Mouse (Mus musculus) heart, postnatal 0 days (tissue): ENCODE results near the gene Efhc1. TPM values are rescaled to one million over a fixed set of nuclear protein-coding genes. Genes with fewer than 3 reads are reported as not detected.
"Not testable (repeated sequence)": the region's sequence is repeated elsewhere in the genome, so short reads cannot be mapped to it uniquely, and the experiment has no call there.

Experiments used
- ATAC-seq: fragments of 200-750 bp; cut with Nextera tagmentation; 2 replicates; pipeline ENCODE4 v1.8.0; 2017; ENCODE audit warnings: low read depth, moderate number of reproducible peaks, moderate library complexity; ENCODE audit not compliant: insufficient read depth
- DNase-seq: peaks from one replicate; pipeline ENCODE4 v3.0.0-alpha.2; 2016; ENCODE audit warnings: low spot score
- H3K27ac ChIP-seq: fragments of 300-500 bp; sonication (generic); 2 replicates; pipeline ENCODE4 v1.5.1; 2014; ENCODE audit warnings: low read depth, mild to moderate bottlenecking
- H3K27me3 ChIP-seq: fragments of 300-500 bp; sonication (generic); 2 replicates; pipeline ENCODE4 v1.6.1; 2014; ENCODE audit warnings: low read length, mixed read lengths; ENCODE audit not compliant: control insufficient read depth, insufficient read depth
- H3K36me3 ChIP-seq: fragments of 300-500 bp; sonication (generic); replicated peaks from 2 replicates; pipeline ENCODE4 v1.6.1; 2014; ENCODE audit warnings: low read length, mixed read lengths; ENCODE audit not compliant: control insufficient read depth, insufficient read depth
- H3K4me1 ChIP-seq: fragments of 300-500 bp; sonication (generic); 2 replicates; pipeline ENCODE4 v1.6.1; 2014; ENCODE audit warnings: antibody characterized with exemption; ENCODE audit not compliant: control insufficient read depth, insufficient read depth
- H3K4me2 ChIP-seq: fragments of 300-500 bp; sonication (generic); 2 replicates; pipeline ENCODE4 v1.6.1; 2014; ENCODE audit warnings: low read depth, mild to moderate bottlenecking, low read length, moderate library complexity
- H3K4me3 ChIP-seq: fragments of 300-500 bp; sonication (generic); 2 replicates; pipeline ENCODE4 v1.5.1; 2014; ENCODE audit warnings: low read depth, low read length
- H3K9ac ChIP-seq: fragments of 300-500 bp; sonication (generic); replicated peaks from 2 replicates; pipeline ENCODE4 v1.6.1; 2014; ENCODE audit warnings: low read depth, low read length, mixed read lengths
- H3K9me3 ChIP-seq: fragments of 300-500 bp; sonication (generic); replicated peaks from 2 replicates; pipeline ENCODE4 v1.6.1; 2016; ENCODE audit warnings: low read length; ENCODE audit not compliant: control insufficient read depth
- CTCF ChIP-seq: IDR thresholded peaks from 2 replicates; pipeline ENCODE4 v1.5.1; 2016; ENCODE audit warnings: antibody characterized with exemption, control low read depth, low read depth
- EP300 ChIP-seq: IDR thresholded peaks from 2 replicates; pipeline ENCODE4 v1.6.1; 2016; ENCODE audit warnings: antibody characterized with exemption, low read depth
- WGBS: fragments of 180-500 bp; shearing (Covaris S2); extraction: QIAGEN DNeasy Blood & Tissue Kit; methylation state at CpG from one replicate; pipeline ENCODE4 v1.1.7; 2014; 5-methylcytosine and 5-hydroxymethylcytosine counted together
- polyA plus RNA-seq: library from polyadenylated mRNA; unstranded; fragments of >200 nt; fragmentation: Nextera tagmentation; extraction: Ambion mirVana; gene quantifications from 2 replicates; pipeline ENCODE4 v1.2.1, GENCODE M21; 2015
- total RNA-seq: library from RNA; depleted of rRNA; stranded (reverse); fragments of >200 nt; gene quantifications from 2 replicates; pipeline ENCODE4 v1.2.3, GENCODE M21; 2014; ENCODE audit warnings: low replicate concordance

Gene Efhc1
- total and polyA plus RNA-seq, 2 experiments from 2014 or later: 0.64 TPM; not detected in 1

DNA sequence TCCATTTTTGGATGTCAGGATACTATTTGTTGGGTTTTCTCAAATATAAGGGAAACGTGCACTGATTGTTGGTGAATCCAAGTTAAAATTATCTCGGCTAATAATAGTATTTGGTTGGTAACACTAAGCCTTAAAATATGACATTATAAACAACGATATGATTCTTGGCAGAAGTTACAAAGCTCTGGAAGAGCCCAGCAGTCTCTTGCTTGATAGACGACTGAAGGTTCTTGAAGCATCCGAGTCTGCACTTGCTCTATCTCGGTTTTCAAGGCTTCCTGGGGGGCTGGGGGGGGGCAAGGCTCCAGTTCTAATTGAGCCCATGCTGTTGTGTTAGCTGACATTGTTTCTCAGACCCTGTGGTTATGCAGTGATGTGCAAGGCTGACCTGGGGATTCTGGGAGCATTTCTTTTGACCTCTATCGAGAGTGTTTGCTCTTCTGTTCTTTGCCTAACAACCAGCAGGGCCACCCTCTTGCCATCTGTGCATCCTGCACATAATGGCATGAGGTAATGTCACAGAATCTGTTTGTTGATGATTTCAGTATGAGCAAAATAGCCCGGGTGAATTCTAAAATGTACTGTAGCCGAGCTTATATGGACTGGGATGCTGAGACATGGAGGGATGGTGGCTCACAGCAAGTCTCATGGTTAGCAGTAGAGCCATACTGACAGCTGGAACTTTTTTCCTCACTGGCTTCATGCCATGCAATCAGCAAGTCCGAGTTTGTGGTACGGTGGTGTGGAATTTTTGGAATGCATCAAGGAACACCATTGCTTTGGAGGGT, 28.6 kb upstream of the Efhc1 start:
- WGBS: 20% methylated on average over 11 of the region's 11 CpGs
- TF ChIP-seq CTCF (no peak), EP300 (no peak)
- no peak overlapping the region for H3K9ac ChIP-seq
- peak overlapping the region; percentile 38 for H3K4me2 ChIP-seq
- no peaks in the 10 kb centered on the region for H3K36me3 ChIP-seq
- no peaks in the 10 kb centered on the region for H3K9me3 ChIP-seq
- H3K27ac ChIP-seq: no peak overlapping the region
- ATAC-seq (peak; percentile 49; the same call in 1 of the 2 replicates), DNase-seq (peak; percentile 11)
- peak overlapping the region; percentile 18; the same call in 1 of the 2 replicates for H3K4me3 ChIP-seq
- no peaks in the 10 kb centered on the region for H3K27me3 ChIP-seq
- H3K4me1 ChIP-seq: peaks cover 9% of the 10 kb centered on the region

DNA sequence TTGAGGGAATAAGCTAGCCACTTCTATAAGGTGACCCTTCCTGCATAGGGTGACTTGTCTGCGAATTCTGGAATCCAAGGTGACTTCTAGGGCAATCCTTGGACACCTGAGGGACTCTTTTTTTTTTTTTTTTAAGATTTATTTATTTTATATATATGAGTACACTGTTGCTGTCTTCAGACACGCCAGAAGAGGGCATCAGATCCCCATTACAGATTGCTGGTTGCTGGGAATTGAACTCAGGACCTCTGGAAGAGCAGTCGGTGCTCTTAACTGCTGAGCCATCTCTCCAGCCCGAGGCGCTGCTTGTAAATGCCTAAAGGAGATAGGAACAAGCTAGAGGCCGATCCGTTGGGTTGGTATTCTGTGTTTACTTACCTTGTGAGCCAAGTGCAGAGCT, 26.1 kb upstream of the Efhc1 start:
- WGBS: 83% methylated on average over 7 of the region's 7 CpGs
- not testable (repeated sequence) for H3K27ac ChIP-seq, H3K4me2 ChIP-seq, H3K27me3 ChIP-seq, H3K9me3 ChIP-seq, H3K4me1 ChIP-seq, H3K4me3 ChIP-seq, DNase-seq, H3K9ac ChIP-seq, H3K36me3 ChIP-seq, ATAC-seq

DNA sequence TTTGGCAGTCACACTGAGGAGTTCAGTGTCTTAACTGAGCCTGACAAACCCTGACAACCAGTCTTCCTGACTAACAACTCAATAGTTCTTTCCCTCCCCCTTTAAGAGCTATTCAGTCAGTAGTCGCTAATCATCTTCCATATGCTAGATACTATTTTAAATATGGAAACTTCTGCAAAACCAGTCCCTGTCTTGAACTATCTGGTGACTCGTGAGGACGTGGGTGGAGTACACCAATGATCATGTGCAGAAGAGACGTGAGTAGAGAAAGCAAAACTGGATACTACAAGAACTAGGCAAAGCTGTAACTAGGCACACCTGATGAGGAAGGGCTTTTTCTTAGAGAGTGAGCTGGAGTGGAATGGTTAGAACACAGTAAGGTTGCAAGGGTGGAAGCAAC, 25.5 kb upstream of the Efhc1 start:
- H3K9ac ChIP-seq: no peak overlapping the region
- DNase-seq (no peak), ATAC-seq (no peak)
- H3K9me3 ChIP-seq: no peaks in the 10 kb centered on the region
- H3K4me2 ChIP-seq: no peak overlapping the region
- WGBS: 77% methylated on average over 4 of the region's 4 CpGs
- H3K27me3 ChIP-seq: no peaks in the 10 kb centered on the region
- TF ChIP-seq EP300: no peak
- no peak for TF ChIP-seq CTCF
- no peaks in the 10 kb centered on the region for H3K36me3 ChIP-seq
- peaks cover 9% of the 10 kb centered on the region for H3K4me1 ChIP-seq
- H3K4me3 ChIP-seq: no peak overlapping the region
- no peak overlapping the region for H3K27ac ChIP-seq

DNA sequence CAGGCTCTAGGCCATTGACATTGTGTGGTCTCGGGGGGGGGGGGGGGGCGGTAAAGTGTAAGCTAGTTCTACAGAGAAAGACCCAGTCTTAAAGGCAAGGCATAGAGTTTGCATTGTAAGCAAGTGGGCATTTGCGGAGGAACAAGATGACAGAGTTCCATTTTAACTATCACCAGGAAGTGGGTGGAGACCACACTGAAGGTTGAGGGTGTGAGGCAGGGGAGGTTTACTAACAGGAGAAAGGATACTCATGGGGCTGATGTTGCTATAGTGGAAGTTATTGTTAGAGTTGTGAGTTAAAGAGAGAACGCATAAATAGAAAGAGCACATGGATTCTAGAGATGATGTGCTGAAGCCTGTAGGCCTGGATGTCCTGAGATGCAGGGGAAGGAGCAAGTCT, 25.1 kb upstream of the Efhc1 start:
- WGBS: 79% methylated on average over 4 of the region's 4 CpGs
- no peak overlapping the region for H3K4me3 ChIP-seq
- H3K9me3 ChIP-seq: no peaks in the 10 kb centered on the region
- H3K9ac ChIP-seq: no peak overlapping the region
- H3K36me3 ChIP-seq: no peaks in the 10 kb centered on the region
- H3K27me3 ChIP-seq: no peaks in the 10 kb centered on the region
- no peak for ATAC-seq
- DNase-seq: no peak
- no peak overlapping the region for H3K4me2 ChIP-seq
- no peak for TF ChIP-seq CTCF
- no peak for TF ChIP-seq EP300
- H3K27ac ChIP-seq: no peak overlapping the region
- H3K4me1 ChIP-seq: peaks cover 9% of the 10 kb centered on the region

DNA sequence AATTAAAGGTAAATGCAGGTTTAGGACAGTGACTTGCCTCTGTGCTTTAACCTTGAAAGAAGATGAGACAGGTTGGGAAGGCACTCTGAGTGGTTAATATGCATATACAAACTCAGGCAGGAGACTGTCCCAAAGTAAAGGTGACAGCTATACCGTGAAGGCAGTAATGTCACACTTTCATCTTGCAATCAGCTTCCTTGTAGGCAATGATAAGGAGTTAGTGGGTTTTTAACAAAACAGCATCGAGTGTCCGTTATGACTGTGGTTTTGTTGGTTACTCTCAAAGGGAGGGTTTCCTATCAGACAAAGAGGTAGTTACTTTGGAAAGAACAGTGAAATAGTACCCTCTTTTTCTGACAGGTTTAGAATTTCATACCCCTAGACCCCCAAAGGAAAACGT, 22.9 kb upstream of the Efhc1 start:
- DNase-seq (no peak), ATAC-seq (no peak)
- Histone ChIP-seq H3K4me2 (no peak overlapping the region), H3K36me3 (no peaks in the 10 kb centered on the region), H3K9ac (no peak overlapping the region), H3K27ac (no peak overlapping the region), H3K4me3 (no peak overlapping the region), H3K9me3 (no peaks in the 10 kb centered on the region), H3K4me1 (no peaks in the 10 kb centered on the region), H3K27me3 (no peaks in the 10 kb centered on the region)
- WGBS: 71% methylated on average over 4 of the region's 4 CpGs
- TF ChIP-seq CTCF (no peak), EP300 (no peak)

DNA sequence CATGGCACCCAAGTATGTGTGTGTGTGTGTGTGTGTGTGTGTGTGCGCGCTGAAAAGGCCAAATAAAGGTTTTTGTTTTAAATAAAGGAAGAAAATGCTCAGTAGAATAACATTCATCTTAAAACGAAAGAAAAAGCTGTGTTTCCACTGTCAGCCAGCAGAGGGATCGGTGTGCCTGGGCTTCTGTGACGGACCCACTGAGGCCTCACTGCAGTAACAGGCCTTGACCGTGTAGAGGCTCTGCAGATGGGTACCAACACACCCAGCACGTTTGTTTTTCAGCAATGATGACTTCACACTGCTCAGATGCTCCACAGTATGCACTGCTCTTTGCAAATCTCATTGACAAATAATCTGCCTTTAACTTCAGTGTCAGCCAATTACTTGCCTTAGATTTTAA, 18.0 kb upstream of the Efhc1 start:
- Histone ChIP-seq H3K9me3 (no peaks in the 10 kb centered on the region), H3K4me3 (no peak overlapping the region), H3K4me1 (no peaks in the 10 kb centered on the region), H3K4me2 (no peak overlapping the region), H3K9ac (no peak overlapping the region), H3K36me3 (no peaks in the 10 kb centered on the region), H3K27me3 (no peaks in the 10 kb centered on the region), H3K27ac (no peak overlapping the region)
- DNase-seq (peak; percentile 53), ATAC-seq (peak; percentile 77)
- 27% methylated on average over 7 of the region's 7 CpGs for WGBS
- peak; percentile 75 for TF ChIP-seq CTCF
- TF ChIP-seq EP300: no peak
